Mouse (Mus musculus) heart, postnatal 0 days (tissue): ENCODE measurements around the gene Slc30a1. TPM values are rescaled to one million over a fixed set of nuclear protein-coding genes. Genes with fewer than 3 reads are reported as not detected.
A peak's percentile ranks its signal among the peaks of the same experiment; 100 is the strongest.

Experiments used
- ATAC-seq: fragments of 200-750 bp; cut with Nextera tagmentation; 2 replicates; pipeline ENCODE4 v1.8.0; 2017; ENCODE audit warnings: low read depth, moderate number of reproducible peaks, moderate library complexity; ENCODE audit not compliant: insufficient read depth
- DNase-seq: peaks from one replicate; pipeline ENCODE4 v3.0.0-alpha.2; 2016; ENCODE audit warnings: low spot score
- H3K27ac ChIP-seq: fragments of 300-500 bp; sonication (generic); 2 replicates; pipeline ENCODE4 v1.5.1; 2014; ENCODE audit warnings: low read depth, mild to moderate bottlenecking
- H3K27me3 ChIP-seq: fragments of 300-500 bp; sonication (generic); 2 replicates; pipeline ENCODE4 v1.6.1; 2014; ENCODE audit warnings: low read length, mixed read lengths; ENCODE audit not compliant: control insufficient read depth, insufficient read depth
- H3K36me3 ChIP-seq: fragments of 300-500 bp; sonication (generic); replicated peaks from 2 replicates; pipeline ENCODE4 v1.6.1; 2014; ENCODE audit warnings: low read length, mixed read lengths; ENCODE audit not compliant: control insufficient read depth, insufficient read depth
- H3K4me1 ChIP-seq: fragments of 300-500 bp; sonication (generic); 2 replicates; pipeline ENCODE4 v1.6.1; 2014; ENCODE audit warnings: antibody characterized with exemption; ENCODE audit not compliant: control insufficient read depth, insufficient read depth
- H3K4me2 ChIP-seq: fragments of 300-500 bp; sonication (generic); 2 replicates; pipeline ENCODE4 v1.6.1; 2014; ENCODE audit warnings: low read depth, mild to moderate bottlenecking, low read length, moderate library complexity
- H3K4me3 ChIP-seq: fragments of 300-500 bp; sonication (generic); 2 replicates; pipeline ENCODE4 v1.5.1; 2014; ENCODE audit warnings: low read depth, low read length
- H3K9ac ChIP-seq: fragments of 300-500 bp; sonication (generic); replicated peaks from 2 replicates; pipeline ENCODE4 v1.6.1; 2014; ENCODE audit warnings: low read depth, low read length, mixed read lengths
- H3K9me3 ChIP-seq: fragments of 300-500 bp; sonication (generic); replicated peaks from 2 replicates; pipeline ENCODE4 v1.6.1; 2016; ENCODE audit warnings: low read length; ENCODE audit not compliant: control insufficient read depth
- CTCF ChIP-seq: IDR thresholded peaks from 2 replicates; pipeline ENCODE4 v1.5.1; 2016; ENCODE audit warnings: antibody characterized with exemption, control low read depth, low read depth
- EP300 ChIP-seq: IDR thresholded peaks from 2 replicates; pipeline ENCODE4 v1.6.1; 2016; ENCODE audit warnings: antibody characterized with exemption, low read depth
- WGBS: fragments of 180-500 bp; shearing (Covaris S2); extraction: QIAGEN DNeasy Blood & Tissue Kit; methylation state at CpG from one replicate; pipeline ENCODE4 v1.1.7; 2014; 5-methylcytosine and 5-hydroxymethylcytosine counted together
- polyA plus RNA-seq: library from polyadenylated mRNA; unstranded; fragments of >200 nt; fragmentation: Nextera tagmentation; extraction: Ambion mirVana; gene quantifications from 2 replicates; pipeline ENCODE4 v1.2.1, GENCODE M21; 2015
- total RNA-seq: library from RNA; depleted of rRNA; stranded (reverse); fragments of >200 nt; gene quantifications from 2 replicates; pipeline ENCODE4 v1.2.3, GENCODE M21; 2014; ENCODE audit warnings: low replicate concordance

The Slc30a1 gene
- total and polyA plus RNA-seq, 2 experiments from 2014 or later, result 3.6 to 20.0 TPM

GRCm38 (mm10) chr1:191896806-191897552 is 9.6 kb upstream of the Slc30a1 start:
- H3K36me3 ChIP-seq, result no peaks in the 10 kb centered on the region
- H3K9ac ChIP-seq, result no peak overlapping the region
- TF ChIP-seq EP300 (no peak), CTCF (no peak)
- no peak overlapping the region for H3K4me3 ChIP-seq
- DNase-seq, result peak; percentile 51
- WGBS, result 48% methylated on average over 12 of the region's 12 CpGs
- H3K4me2 ChIP-seq, result no peak overlapping the region
- 0 out of 2 replicates have a peak, but pooled peaks cover 6% of the 10 kb centered on the region for H3K4me1 ChIP-seq
- peak overlapping the region; percentile 52 for H3K27ac ChIP-seq
- H3K9me3 ChIP-seq, result no peaks in the 10 kb centered on the region
- H3K27me3 ChIP-seq, result no peaks in the 10 kb centered on the region
- ATAC-seq, result peak; percentile 66

DNA sequence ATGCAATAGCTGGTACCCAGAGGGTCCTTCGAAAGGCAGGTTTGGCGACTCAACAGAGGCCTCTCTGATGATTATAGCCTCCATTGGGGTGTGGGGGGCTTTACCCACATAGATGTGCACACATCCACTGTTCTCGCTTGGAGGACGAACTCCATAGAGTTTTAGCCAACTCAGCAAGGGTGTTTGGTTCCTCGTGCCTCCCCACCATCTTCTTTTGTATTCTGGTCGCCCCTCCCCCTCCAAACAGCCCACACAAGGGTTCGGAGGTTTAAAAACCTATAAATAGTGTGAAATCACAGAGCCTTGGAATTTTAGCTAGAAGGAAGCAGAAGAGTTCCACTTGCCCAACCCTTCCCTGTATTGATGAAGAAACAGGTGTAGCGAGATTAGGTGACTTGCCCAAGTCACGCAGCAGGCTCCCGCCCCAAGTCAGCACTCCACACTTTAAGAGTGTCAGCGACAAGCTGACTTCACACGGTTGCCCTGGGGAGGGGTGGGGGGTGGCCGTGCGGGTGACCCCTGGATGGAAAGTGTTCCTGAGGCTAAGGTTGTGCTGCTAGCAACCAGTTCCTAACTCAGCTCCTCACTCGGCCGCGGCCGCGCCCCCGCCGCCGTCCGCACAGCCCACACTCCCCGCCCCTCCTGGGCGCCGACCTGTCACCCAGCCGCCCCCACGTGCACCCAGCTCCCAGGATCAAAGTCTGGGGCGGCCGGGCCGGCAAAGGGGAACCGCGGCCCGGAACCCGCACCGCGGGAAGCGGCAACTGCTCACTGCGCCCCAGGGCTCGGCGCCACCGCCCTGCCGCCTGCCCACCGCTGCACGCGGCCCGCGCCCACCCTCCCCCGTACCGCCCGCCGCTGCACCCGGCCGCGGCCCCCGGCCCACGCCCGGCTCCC is 682 bp upstream of the Slc30a1 start:
- peak overlapping the region; percentile 63; the same call in 1 of the 2 replicates for H3K27ac ChIP-seq
- peaks cover 24% of the 10 kb centered on the region for H3K4me1 ChIP-seq
- 6% methylated on average over 36 of the region's 58 CpGs for WGBS
- no peaks in the 10 kb centered on the region for H3K27me3 ChIP-seq
- TF ChIP-seq EP300, result no peak
- no peak for TF ChIP-seq CTCF
- peak overlapping the region; percentile 94 for H3K4me2 ChIP-seq
- peak; percentile 64 for ATAC-seq
- peak; percentile 42 for DNase-seq
- peak overlapping the region; percentile 78 for H3K4me3 ChIP-seq
- no peaks in the 10 kb centered on the region for H3K9me3 ChIP-seq
- peaks cover 19% of the 10 kb centered on the region for H3K36me3 ChIP-seq
- H3K9ac ChIP-seq, result peak overlapping the region; percentile 73

DNA sequence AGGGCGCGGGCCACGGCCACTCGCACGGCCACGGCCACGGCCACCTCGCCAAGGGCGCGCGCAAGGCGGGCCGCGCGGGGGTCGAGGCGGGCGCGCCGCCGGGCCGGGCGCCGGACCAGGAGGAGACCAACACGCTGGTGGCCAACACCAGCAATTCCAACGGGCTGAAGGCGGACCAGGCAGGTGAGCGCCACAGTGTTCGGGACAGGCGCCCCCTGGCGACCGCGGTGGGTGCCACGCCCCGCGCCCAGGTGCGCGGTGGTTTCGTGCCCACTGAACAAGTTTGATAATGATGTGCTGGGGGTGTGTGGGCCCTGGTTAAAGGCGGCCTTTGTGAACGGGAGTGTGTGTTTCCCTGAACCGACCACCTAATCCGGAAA is 854 bp downstream of the Slc30a1 start:
- under 1% methylated on average over 42 of the region's 43 CpGs for WGBS
- Histone ChIP-seq H3K27me3 (no peaks in the 10 kb centered on the region), H3K27ac (peak overlapping the region; percentile 92), H3K4me3 (peak overlapping the region; percentile 78), H3K36me3 (peaks cover 19% of the 10 kb centered on the region), H3K9me3 (no peaks in the 10 kb centered on the region), H3K4me2 (peak overlapping the region; percentile 94), H3K9ac (peak overlapping the region; percentile 73), H3K4me1 (peaks cover 24% of the 10 kb centered on the region)
- TF ChIP-seq CTCF (peak; percentile 65), EP300 (no peak)
- ATAC-seq (peak; percentile 18; the same call in 1 of the 2 replicates), DNase-seq (peak; percentile 63)

DNA sequence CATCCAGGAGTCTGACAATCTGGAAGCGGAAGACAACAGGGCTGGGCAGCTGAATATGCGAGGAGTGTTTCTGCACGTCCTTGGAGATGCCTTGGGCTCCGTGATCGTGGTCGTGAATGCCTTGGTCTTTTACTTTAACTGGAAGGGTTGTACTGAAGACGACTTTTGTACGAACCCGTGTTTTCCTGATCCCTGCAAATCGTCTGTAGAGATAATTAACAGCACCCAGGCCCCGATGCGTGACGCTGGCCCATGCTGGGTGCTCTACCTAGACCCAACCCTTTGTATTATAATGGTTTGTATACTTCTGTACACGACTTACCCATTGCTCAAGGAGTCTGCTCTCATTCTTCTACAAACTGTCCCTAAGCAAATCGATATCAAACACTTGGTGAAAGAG is 2.3 kb downstream of the Slc30a1 start:
- no peak for TF ChIP-seq EP300
- TF ChIP-seq CTCF, result no peak
- no peaks in the 10 kb centered on the region for H3K27me3 ChIP-seq
- H3K9me3 ChIP-seq, result no peaks in the 10 kb centered on the region
- 89% methylated on average over 15 of the region's 15 CpGs for WGBS
- no peak overlapping the region for H3K27ac ChIP-seq
- no peak for ATAC-seq
- H3K4me3 ChIP-seq, result peak overlapping the region; percentile 78
- DNase-seq, result no peak
- H3K4me2 ChIP-seq, result peak overlapping the region; percentile 94
- peaks cover 25% of the 10 kb centered on the region for H3K36me3 ChIP-seq
- peaks cover 24% of the 10 kb centered on the region for H3K4me1 ChIP-seq
- no peak overlapping the region for H3K9ac ChIP-seq

GRCm38 (mm10) chr1:191909316-191909715 is 2.7 kb downstream of the Slc30a1 start:
- H3K4me3 ChIP-seq, result peak overlapping the region; percentile 0; the same call in 1 of the 2 replicates
- no peak overlapping the region for H3K27ac ChIP-seq
- H3K36me3 ChIP-seq, result peaks cover 28% of the 10 kb centered on the region
- ATAC-seq (no peak), DNase-seq (no peak)
- no peaks in the 10 kb centered on the region for H3K27me3 ChIP-seq
- WGBS, result 91% methylated on average over 14 of the region's 14 CpGs
- no peak overlapping the region for H3K9ac ChIP-seq
- no peaks in the 10 kb centered on the region for H3K9me3 ChIP-seq
- no peak for TF ChIP-seq EP300
- no peak for TF ChIP-seq CTCF
- H3K4me1 ChIP-seq, result peaks cover 24% of the 10 kb centered on the region
- H3K4me2 ChIP-seq, result peak overlapping the region; percentile 94
